Mouse (Mus musculus) stomach, embryonic 16.5 days (tissue): ENCODE data around the gene Tmem181a. TPM values are rescaled to one million over a fixed set of nuclear protein-coding genes. Genes with fewer than 3 reads are reported as not detected.
"Not testable (repeated sequence)": the region's sequence is repeated elsewhere in the genome, so short reads cannot be mapped to it uniquely, and the experiment has no call there.

Experiments used
- ATAC-seq: fragments of 200-750 bp; cut with Nextera tagmentation; 2 replicates; pipeline ENCODE4 v1.8.0; 2017; ENCODE audit warnings: moderate number of reproducible peaks, moderate TSS enrichment; ENCODE audit not compliant: insufficient read depth, low FRiP score
- H3K27ac ChIP-seq: fragments of 300-500 bp; sonication (generic); 2 replicates; pipeline ENCODE4 v1.5.1; 2014; ENCODE audit warnings: low read length
- H3K27me3 ChIP-seq: fragments of 300-500 bp; sonication (generic); 2 replicates; pipeline ENCODE4 v1.6.1; 2014; ENCODE audit warnings: low read length, control low read depth, mixed read lengths; ENCODE audit not compliant: control insufficient read depth, insufficient read depth
- H3K36me3 ChIP-seq: fragments of 300-500 bp; sonication (generic); 2 replicates; pipeline ENCODE4 v1.6.1; 2014; ENCODE audit warnings: low read length; ENCODE audit not compliant: control insufficient read depth, insufficient read depth
- H3K4me1 ChIP-seq: fragments of 300-500 bp; sonication (generic); 2 replicates; pipeline ENCODE4 v1.6.1; 2014; ENCODE audit warnings: low read length, control low read depth, mixed read lengths; ENCODE audit not compliant: control insufficient read depth, insufficient read depth
- H3K4me2 ChIP-seq: fragments of 300-500 bp; sonication (generic); 2 replicates; pipeline ENCODE4 v1.6.1; 2014; ENCODE audit warnings: low read depth, low read length, mixed read lengths
- H3K4me3 ChIP-seq: fragments of 300-500 bp; sonication (generic); replicated peaks from 2 replicates; pipeline ENCODE4 v1.5.1; 2014; ENCODE audit warnings: mild to moderate bottlenecking, low read length
- H3K9ac ChIP-seq: fragments of 300-500 bp; sonication (generic); 2 replicates; pipeline ENCODE4 v1.6.1; 2014; ENCODE audit warnings: low read length
- H3K9me3 ChIP-seq: fragments of 300-500 bp; sonication (generic); replicated peaks from 2 replicates; pipeline ENCODE4 v1.6.1; 2016; ENCODE audit warnings: low read length, control low read depth; ENCODE audit not compliant: control insufficient read depth
- WGBS: fragments of 180-500 bp; shearing (Covaris S2); extraction: QIAGEN DNeasy Blood & Tissue Kit; methylation state at CpG from one replicate; pipeline ENCODE4 v1.1.7; 2014; 5-methylcytosine and 5-hydroxymethylcytosine counted together
- polyA plus RNA-seq: library from polyadenylated mRNA; unstranded; fragments of >200 nt; fragmentation: Nextera tagmentation; extraction: Ambion mirVana; gene quantifications from 2 replicates; pipeline ENCODE4 v1.2.1, GENCODE M21; 2015

Gene Tmem181a
- polyA plus RNA-seq, 1 experiment from 2014 or later, result 23.5 TPM

DNA sequence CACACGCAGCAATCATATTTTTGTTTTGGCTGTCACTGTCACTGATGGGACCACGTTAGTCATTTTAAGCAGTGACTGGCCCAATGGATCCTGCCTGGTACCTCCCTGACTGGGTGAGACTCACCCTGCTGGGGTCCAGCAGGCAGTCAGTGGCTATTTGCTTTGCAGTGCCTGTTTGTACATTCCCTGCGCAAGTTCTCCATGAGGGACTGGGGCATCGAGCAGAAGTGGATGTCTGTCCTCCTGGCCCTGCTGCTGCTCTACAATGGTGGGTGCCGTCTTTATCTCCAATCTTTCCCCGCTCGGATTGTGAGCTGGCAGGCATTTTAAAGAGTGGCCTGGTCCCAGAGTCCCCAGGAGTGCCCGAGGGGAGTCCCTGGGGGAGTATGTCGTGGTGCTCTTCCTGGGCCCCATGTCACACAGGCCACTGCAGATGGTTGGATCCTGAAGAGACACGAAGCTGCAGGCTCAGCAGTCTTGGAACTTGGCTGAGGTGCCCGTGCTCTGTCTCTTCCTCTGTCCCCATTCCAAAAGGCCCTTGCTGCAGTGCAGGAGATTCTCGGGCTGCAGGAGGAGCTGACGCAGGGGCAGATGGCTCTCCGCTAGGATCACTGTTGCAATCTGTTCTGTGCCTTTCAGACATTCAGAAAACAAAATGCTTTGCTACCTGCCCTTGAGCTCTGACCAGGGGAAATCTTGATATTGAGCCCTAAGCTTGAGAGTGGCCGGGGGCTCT lies 40.6 kb downstream of the Tmem181a start:
- ATAC-seq, result not testable (repeated sequence)

DNA sequence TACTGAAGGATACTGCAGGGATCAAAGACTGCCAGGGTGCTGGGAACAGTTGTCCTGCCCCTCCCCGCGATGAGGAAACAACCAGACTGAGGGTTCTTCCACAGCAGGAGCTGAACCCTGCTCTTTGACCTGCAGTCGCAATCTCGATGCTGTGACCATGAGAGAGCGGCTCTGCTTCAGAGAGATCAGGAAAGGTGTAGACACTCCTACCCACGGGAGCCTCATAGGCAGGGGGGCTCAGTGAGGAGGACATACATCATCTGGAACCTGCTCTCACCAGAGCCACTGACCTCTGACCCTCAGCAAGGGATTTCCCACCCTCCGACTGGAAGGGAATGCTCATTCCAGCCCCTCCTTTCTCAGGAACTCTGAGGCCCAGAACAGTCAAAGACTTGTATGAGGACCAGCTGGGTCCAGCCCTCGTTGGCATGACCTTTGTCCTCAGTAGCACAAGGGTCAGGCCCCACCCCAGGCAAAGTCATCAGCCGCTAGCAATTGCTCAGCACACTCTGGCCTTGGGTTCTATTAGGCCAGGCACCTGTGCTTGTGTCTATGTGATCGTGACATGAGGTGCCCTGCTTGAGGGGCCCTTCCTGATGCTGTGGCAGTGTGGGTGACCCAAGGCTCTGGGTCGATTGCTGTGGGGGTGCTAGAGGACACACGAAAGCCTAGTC lies 43.7 kb downstream of the Tmem181a start:
- 66% methylated on average over 5 of the region's 12 CpGs for WGBS
- H3K9me3 ChIP-seq, H3K27ac ChIP-seq, H3K36me3 ChIP-seq, H3K4me2 ChIP-seq, H3K4me1 ChIP-seq, H3K9ac ChIP-seq, H3K4me3 ChIP-seq, H3K27me3 ChIP-seq: not testable (repeated sequence)
- ATAC-seq, result peak; percentile 58; the same call in 1 of the 2 replicates

More for the DNA sequence above, 40.6 kb downstream of the Tmem181a start:
- H3K4me2 ChIP-seq, H3K9ac ChIP-seq, H3K4me3 ChIP-seq, H3K9me3 ChIP-seq, H3K4me1 ChIP-seq, H3K27ac ChIP-seq, H3K27me3 ChIP-seq, H3K36me3 ChIP-seq: not testable (repeated sequence)
- WGBS, result 88% methylated on average over 9 of the region's 15 CpGs

GRCm38 (mm10) chr17:6304891-6305290 lies 48.2 kb downstream of the Tmem181a start:
- not testable (repeated sequence) for H3K4me3 ChIP-seq, H3K4me1 ChIP-seq, H3K27ac ChIP-seq, H3K27me3 ChIP-seq, H3K9ac ChIP-seq, H3K4me2 ChIP-seq, H3K9me3 ChIP-seq, ATAC-seq, H3K36me3 ChIP-seq
- WGBS, result 94% methylated on average over 5 of the region's 6 CpGs

DNA sequence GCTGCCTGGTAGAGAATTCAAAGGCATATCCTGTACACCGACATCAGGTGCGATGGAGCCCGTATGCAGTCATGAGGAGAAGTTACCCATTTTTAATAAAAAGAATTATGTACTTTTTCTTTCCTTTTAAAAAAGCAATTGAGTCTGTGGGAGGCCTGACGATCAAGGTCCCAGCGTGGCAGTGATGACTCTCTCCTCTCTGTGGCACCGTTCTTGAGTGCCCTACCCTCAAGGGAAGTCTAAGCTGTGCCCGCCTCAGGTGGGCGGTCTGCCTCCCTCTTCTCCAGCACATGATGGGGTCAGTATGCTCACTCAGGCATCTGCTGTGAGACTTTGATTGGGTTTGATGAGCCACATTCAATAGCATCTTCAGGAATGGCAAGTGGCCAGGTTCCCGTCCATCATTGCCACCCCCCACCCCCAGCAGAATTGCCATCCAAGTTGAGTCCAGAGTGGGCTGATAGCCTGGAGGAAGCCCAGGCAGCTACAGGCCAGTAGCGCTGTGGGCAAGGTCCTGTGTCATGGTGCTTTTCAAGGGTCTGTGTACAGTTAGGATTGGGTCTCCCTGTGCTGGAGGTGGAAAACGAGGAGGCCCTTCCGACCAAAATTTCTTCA lies 49.1 kb downstream of the Tmem181a start:
- H3K27ac ChIP-seq, H3K9me3 ChIP-seq, H3K4me1 ChIP-seq, H3K27me3 ChIP-seq, ATAC-seq, H3K9ac ChIP-seq, H3K36me3 ChIP-seq, H3K4me3 ChIP-seq, H3K4me2 ChIP-seq: not testable (repeated sequence)
- 91% methylated on average over 12 of the region's 12 CpGs for WGBS

DNA sequence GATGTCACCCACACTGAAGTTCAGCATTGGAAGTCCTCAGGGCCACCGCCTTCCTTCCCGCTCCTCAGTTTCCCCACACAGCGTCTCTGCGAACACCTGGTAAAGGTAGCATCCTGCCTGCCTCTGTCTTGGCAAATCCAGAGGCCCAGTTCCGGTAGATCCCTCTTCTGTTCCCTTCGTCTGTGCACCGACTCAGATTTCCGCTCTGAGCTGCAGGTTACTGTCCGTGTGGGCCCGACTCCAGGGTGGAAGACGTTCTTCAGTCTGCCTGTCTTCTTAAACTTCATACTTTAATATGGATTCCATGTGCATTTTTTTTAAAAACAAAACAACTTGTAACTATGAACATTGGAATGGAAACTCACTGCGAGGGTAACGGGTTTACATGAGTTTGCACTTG lies 49.8 kb downstream of the Tmem181a start:
- H3K4me3 ChIP-seq, H3K9me3 ChIP-seq, H3K36me3 ChIP-seq, H3K27me3 ChIP-seq, H3K9ac ChIP-seq, H3K27ac ChIP-seq, H3K4me1 ChIP-seq, ATAC-seq, H3K4me2 ChIP-seq: not testable (repeated sequence)
- 92% methylated on average over 10 of the region's 13 CpGs for WGBS

DNA sequence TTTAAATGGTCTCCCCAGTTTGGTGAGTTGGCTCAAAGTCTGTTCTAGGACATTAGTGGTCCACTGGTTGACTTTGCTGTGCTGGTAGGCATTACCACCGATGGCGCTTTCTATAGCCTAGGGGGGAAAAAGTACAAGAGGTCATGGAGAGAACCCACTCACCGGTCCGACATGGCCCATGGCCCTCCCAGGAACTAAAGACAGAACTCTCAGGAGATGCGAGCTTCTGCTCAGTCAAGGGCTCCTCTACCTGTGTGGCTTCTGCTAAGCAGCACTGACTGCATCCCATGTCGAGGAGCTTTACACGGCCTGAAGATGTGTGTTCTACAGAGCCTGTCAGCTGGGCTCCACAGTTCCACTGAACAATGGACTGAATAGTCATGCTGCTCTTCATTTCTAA lies 55.1 kb downstream of the Tmem181a start:
- WGBS, result 88% methylated on average over 7 of the region's 7 CpGs
- not testable (repeated sequence) for H3K36me3 ChIP-seq, H3K4me1 ChIP-seq, H3K4me2 ChIP-seq, H3K9me3 ChIP-seq, ATAC-seq, H3K27ac ChIP-seq, H3K9ac ChIP-seq, H3K4me3 ChIP-seq, H3K27me3 ChIP-seq

GRCm38 (mm10) chr17:6312755-6313154 lies 56.1 kb downstream of the Tmem181a start:
- H3K36me3 ChIP-seq, H3K9me3 ChIP-seq, H3K4me1 ChIP-seq, H3K4me3 ChIP-seq, ATAC-seq, H3K4me2 ChIP-seq, H3K9ac ChIP-seq, H3K27ac ChIP-seq, H3K27me3 ChIP-seq: not testable (repeated sequence)
- 66% methylated on average over 3 of the region's 3 CpGs for WGBS

DNA sequence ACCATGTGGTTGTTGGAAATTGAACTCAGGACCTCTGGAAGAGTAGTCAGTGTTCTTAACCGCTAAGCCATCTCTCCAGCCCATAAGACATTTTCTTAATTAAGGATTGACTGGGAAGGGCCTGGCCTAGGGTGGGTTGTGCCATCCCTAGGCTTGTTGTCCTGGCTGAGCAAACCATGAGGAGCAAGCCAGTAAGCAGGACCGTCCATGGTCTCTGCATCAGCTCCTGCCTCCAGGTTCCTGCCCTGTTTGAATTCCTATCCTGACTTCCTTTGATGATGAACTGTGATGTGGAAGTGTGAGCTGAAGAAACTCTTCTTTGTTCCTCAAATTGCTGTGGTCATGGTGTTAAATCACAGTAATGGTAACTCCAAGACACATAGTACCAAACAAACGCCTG lies 57.8 kb downstream of the Tmem181a start:
- H3K27me3 ChIP-seq, H3K9me3 ChIP-seq, H3K36me3 ChIP-seq, H3K9ac ChIP-seq, H3K27ac ChIP-seq, H3K4me1 ChIP-seq, ATAC-seq, H3K4me2 ChIP-seq, H3K4me3 ChIP-seq: not testable (repeated sequence)
- 77% methylated on average over 2 of the region's 3 CpGs for WGBS

GRCm38 (mm10) chr17:6315706-6316105 lies 59.0 kb downstream of the Tmem181a start:
- H3K4me1 ChIP-seq, H3K4me2 ChIP-seq, ATAC-seq, H3K9me3 ChIP-seq, H3K9ac ChIP-seq, H3K36me3 ChIP-seq, H3K27ac ChIP-seq, H3K27me3 ChIP-seq, H3K4me3 ChIP-seq: not testable (repeated sequence)
- 11% methylated on average over 2 of the region's 4 CpGs for WGBS
